Mouse (Mus musculus) inflammation-experienced regulatory T-cells, adult 6 months (primary cell): ENCODE results near the gene Enthd1. TPM values are rescaled to one million over a fixed set of nuclear protein-coding genes. Genes with fewer than 3 reads are reported as not detected.
"Not testable (repeated sequence)": the region's sequence is repeated elsewhere in the genome, so short reads cannot be mapped to it uniquely, and the experiment has no call there.

Source experiments
- ATAC-seq: one replicate; pipeline ENCODE4 v1.8.0; 2017
- polyA plus RNA-seq, 3 experiments: library from polyadenylated mRNA; unstranded; fragments of 100-300 nt; shearing (Covaris generic); gene quantifications; one replicate each; pipeline ENCODE4 v1.2.1; 2017

The Enthd1 gene
- under 1 TPM in 2 of 3 experiments, not detected in 1; 0.23 to 0.50 TPM for polyA plus RNA-seq

DNA sequence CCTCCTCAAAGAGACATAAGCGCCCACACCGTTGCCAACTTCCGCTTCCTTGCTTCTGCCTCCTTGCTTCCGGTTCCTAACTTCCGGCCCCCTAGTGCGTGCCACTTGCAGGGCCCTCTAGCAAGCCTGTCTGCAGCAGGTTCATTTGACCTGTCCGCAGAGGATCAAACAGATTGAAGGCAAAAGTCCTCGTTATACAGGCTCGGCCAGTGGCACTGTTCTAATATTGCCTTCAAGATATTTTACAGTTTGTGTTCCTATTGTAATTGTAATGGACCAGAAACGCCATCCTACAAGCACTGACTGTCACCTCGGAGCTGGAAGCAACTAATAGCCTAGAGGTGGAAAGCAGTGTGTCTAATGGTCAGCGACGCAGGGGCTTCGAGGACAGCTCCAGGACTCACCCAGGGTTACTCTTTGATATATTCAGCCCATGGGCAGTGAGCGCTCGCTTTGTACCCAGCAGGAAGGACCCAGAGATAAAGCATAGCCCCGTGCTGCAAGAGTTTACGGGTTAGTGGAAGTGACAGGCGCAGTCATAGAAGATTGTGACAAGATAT lies at the start of gene Enthd1:
Gene Enthd1, minus strand, starts transcription at position 51 of the 560 bp plus-strand sequence.
- no peak for ATAC-seq

DNA sequence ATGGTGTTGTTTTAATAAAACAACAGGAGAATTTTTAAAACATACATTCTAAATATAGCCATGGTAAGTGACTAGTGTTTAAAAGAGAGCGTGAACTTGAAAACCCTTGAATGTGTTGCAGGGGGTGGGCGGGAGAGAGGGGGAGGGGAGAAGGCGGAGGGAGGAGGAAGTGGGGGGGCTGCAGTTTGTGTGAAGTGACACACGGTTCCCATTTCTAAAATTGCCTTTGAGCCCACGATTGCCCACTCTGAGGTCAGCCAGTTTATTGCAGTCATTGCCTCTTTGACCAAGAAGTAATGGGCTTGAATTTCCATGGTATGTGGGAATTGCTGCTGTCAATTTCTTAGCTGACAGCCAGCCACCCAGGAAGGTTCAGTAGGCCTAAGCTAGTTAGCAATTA lies 48.9 kb upstream of the Enthd1 start:
- no peak for ATAC-seq

DNA sequence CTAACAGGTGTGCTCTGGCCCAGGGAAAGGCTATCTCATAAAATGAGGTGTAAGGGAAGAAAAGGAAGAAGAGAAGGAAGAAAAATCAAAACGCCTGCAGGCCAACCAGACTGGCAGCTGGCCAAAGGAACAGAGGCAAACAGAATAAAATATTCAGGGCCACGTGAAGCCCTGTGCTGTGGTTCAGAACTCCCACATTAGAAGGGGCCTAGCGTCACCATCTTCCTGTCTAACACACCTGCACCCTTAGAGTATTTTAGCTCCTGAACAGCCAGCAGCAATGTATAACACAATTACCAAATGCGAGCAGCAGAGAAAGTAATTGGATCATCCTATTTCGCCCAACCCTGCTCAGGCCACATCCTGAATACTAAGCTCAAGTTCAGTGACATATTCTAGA lies 46.5 kb upstream of the Enthd1 start:
- ATAC-seq, result peak; percentile 81

DNA sequence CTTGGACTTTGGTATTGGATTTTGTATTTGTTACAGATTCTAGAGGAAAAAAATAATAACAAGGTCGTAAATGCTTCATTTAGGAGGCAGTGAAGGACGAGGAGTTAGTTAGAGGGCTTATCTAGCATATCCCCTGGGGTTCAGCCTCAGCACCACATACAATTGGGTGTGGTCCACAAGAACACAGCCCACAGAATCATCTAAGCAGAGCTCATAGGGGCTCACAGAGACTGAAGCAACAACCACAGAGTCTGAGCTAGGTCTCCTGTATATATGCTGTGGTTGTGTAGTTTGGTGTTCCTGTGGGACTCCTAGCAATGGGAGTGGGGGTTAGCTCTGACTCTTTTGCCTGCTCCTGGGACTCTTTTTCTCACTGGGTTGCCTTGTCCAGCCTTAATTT lies 45.4 kb upstream of the Enthd1 start:
- ATAC-seq, result no peak

DNA sequence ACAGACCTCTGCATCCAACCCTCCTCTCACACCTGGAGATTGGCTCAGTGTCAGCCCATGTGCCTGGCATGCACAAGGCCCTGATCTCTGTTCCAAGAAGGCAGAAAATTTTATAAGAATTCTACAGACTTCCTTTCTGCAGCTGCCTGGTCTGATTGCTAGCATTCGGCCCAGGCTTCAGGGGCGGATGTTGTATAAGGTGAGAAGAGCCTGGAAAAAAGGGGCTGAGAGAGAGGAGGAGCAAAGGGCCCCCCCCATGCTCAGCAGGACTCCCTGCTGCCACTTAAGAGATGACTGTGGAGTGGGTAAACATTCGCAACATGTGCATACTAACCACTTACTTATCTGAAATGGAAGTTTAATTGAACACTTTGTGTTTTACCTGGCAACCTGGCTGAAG lies 43.0 kb upstream of the Enthd1 start:
- peak; percentile 17 for ATAC-seq

DNA sequence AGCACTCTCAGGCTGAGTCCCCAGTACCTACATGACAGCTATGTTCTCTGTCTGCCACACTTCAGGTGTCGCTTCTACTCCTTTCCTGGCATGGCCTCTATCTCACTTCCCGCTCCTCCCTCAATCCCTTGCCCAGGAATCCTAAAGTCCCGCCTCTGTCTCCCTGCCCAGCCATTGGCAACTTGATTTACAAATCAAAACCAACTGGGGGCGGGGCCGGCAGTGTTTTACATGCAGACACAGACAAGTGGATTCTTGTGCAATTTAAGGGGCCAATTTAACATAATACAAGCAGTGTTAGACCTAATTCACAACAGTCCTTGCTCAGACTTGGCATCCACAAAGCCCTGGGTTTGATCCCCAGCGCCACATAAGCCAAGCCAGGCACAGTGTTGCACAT lies 39.1 kb upstream of the Enthd1 start:
- no peak for ATAC-seq

DNA sequence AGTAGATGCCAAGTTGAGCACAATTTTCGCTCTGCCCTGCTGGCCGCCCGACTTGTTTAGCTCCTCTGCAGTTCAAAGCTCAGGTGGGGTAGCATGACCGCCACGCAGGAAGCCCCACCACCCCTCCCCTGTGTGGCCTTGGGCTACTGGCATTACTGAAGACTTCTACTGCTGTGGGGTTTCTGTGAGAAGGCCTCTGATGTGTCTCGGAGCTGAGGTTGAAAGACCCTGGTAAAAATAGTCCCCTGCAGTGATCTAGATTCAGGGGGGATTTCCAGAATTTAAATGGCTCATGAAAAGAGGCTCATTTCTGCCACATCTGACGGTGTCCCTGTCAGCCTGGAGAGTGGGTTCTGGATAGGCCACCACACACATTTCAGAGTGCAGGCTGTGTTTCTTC lies 37.5 kb upstream of the Enthd1 start:
- peak; percentile 63 for ATAC-seq

DNA sequence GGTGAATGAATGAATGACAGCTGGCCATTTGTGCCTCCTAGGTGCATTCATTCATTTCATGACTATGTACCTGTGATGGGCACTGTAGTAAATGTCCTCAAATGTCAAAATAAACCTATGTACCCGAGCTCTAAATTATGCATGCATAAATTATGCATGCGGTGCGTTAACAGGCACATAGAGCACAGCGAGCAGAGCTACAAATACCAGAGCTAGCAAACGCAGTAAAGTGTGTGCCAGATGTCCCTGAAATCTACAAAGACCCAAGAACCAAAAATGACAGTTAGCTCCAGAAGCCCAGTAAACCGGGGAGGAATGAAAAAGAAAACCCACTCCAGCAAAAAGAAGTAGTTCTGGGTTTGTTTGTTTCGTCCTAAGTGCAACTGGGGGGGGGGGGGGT lies 36.5 kb upstream of the Enthd1 start:
- ATAC-seq, result no peak

DNA sequence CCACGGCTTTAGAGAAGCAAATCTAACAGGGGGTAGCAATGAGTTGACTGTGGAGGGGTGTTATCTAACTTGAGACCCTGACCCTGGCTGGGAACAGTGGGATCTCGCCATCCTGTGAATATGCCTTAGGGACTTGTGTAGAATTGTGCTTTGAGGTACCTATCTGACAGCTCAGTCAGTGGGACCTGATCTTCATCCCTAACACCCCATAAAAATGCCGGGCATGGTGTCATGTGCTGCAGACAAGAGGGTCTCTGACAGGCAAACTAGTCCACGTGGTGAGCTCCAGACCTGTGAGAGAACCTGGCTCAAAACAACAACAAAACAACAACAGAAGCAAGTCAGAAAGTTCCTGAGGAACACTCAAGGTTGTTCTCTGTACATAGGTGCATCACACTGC lies 34.9 kb upstream of the Enthd1 start:
- no peak for ATAC-seq

DNA sequence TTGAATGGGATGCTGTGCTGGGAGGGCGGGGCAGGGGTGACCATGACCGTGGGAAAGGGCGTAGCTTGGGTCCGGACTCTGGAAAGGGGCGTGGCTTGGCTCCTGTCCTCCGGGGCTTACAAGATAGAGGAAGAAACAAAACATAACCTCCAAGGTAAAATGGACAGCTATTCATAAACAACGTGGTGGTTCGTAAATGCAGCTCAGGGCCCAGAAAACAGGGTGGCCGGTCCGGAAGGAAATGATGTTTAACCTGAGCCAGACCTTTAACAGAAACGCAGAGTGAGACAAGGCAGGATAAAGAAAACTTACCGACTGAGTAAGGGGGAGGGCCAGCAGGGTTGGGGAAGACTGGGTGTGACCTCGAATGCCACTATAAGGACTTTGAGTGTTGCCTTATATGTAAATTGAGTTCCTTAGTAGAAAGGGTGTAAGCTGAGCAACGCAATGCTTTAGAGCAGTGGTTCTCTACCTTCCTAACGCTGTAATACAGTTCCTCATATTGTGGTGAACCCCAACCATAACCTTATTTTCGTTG lies 34.3 kb upstream of the Enthd1 start:
- ATAC-seq, result peak; percentile 45

DNA sequence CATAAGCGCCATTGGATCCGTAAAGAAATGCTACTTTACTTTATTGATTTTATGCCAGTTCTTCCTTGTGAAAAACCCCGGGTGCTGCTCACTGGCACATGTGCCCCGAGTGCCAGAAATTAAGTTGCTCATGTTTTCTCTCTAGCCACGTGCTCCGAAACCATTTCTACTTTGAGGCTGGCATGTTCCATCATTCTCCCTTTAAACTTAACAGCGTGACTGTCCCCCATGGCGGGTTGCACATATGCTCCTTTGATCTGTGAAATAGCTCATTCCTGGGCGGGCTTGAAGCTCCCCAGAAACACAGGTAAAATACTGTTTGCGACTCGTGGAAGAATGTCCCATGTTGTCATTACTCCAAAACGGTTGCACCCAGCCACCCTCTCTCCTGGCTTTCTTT lies 33.8 kb upstream of the Enthd1 start:
- no peak for ATAC-seq

DNA sequence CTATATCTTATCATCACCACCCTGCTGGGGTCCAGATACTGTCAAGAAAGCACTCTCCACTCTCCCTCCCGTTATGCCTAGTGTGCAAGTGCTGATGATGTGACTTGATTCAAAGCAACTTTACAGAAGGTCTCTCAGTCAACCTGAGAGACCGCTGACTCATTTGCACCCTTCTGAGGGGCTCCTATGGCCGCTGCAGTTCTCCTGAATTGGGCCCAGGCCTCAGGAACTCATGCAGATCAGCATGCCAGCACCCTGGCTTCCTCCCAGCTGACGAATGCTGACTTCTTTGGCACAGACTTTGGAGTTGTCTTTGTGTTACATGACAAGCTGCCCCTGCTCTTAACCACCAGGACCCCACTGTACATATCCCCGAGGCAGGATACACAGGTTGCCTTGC lies 28.9 kb upstream of the Enthd1 start:
- no peak for ATAC-seq

DNA sequence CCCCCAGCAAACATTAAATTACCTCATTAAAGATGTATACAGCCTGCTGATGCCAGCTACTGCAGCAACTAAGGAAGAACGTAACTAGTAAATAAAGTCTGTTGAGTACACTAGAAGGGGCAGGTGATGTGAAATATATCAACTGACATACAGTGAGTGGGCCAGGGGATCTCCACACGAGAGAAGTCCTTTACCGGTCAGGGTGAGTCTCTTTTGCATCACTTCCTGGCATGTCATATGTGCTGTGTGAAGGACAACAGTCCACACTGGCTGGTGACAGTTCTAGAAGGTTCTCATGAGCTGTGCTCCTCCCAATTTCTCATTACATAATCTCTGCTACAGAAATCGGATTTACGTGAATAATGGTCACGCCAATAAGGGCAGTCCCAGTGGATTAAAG lies 27.8 kb upstream of the Enthd1 start:
- peak; percentile 46 for ATAC-seq

DNA sequence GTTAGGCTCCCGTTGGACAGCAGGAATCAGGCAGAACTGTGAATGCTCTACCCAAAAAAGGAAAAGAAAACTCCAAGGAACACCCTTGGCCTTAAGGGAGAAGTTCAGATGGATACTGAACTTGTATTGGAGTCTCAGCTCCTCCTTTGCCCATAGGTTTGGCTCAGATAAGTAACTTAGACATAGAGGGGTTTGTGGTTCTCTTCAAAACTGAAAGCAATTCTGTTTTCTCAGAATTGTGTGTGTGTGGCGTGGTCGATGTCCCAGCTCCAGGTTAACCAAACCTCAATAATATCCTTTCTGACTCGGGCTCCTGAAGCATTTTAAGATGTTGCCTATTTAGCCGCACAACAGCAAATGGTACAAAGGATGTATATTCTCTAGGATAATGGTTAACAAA lies 25.7 kb upstream of the Enthd1 start:
- peak; percentile 79 for ATAC-seq

DNA sequence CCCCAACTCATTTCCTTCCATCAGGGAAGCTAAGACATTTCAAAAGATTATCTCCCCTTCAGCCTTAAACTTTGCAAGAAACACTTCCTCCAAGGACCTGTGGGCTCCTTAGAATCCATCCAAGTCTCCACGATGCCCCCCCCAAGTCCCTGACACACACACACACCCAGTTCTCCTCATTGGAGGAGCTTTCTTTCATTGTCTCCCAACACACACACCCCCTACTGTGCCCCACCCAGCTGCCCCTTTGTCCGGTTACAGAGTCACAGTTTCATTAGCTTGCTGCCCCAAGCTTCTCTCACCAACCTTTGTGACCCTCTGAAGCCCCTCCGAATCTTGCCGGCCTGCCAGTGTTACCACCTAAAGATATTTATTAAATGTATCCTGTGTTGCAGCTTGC lies 21.3 kb upstream of the Enthd1 start:
- ATAC-seq, result no peak

DNA sequence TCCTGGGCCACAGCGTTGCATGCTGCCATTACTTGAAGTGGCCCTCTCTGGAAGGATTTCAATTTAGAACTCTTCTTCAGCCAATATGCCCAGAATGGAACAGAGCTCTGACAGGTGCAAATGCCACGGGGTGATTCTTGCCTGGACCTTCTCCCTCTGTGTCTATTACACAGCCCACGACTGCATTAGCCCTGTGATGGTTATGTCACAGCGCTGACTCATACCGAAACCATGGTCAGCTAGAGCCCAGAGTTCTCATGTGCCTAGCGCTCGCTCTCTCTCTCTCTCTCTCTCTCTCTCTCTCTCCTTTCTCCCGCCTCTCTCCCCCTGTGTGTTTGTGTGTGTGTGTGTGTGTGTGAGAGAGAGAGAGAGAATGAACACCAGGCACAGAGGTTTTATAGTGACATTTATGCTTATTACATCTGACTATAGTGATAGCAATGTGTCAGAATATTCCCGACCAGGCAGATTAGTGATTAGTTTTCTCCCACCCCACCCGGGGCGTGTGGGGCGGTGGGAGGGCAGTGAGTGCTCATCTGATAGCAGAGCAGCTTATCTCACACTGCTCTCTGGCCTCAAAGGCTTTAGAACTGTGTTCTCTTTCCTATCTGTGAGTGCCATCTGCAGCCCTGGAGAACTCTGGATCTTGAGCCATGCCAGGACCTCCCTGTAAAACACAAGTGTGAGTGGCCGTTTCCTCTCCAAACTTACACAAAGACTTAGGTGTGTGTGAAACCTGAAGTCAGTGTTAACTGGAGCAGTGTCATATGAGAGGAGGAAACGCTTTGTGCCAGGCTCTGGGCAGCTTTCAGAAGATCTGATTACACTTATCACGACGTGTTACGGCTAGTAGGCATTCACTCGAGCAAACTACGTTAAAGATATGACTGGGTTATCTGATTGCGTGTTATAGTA lies 17.9 kb upstream of the Enthd1 start:
- peak; percentile 63 for ATAC-seq

DNA sequence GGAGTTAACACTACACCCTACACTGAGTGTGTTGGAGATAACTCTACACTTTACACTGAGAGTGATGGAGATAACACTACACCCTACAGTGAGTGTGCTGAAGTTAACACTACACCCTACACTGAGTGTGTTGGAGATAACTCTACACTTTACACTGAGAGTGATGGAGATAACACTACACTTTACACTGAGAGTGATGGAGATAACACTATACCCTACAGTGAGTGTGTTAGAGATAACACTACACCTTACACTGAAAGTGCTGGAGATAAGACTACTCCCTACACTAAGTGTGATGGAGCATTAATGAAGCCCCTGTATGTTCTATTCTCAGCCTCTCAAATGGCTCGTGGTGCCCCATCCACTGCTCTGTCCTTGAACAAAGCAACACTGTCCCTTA lies 15.6 kb upstream of the Enthd1 start:
- not testable (repeated sequence) for ATAC-seq

DNA sequence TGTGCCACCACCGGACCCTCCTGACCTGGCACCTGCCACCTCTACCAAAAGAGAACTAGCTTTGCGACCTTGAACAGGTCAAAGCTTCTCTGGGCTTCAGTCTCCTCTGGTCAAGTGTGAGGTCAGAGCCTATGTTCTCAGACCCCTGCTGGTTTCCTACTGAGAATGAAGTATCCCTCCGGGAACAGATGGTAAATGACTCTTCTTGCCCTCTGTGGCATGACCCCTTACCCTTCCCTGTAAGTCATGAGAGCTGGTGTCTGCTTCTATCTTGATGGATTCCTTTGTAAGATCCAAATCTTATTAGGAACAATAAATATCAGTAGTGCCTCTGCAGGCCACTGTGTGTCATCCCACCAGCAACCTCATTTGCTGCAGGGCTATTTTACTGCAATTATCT lies 14.2 kb upstream of the Enthd1 start:
- no peak for ATAC-seq

DNA sequence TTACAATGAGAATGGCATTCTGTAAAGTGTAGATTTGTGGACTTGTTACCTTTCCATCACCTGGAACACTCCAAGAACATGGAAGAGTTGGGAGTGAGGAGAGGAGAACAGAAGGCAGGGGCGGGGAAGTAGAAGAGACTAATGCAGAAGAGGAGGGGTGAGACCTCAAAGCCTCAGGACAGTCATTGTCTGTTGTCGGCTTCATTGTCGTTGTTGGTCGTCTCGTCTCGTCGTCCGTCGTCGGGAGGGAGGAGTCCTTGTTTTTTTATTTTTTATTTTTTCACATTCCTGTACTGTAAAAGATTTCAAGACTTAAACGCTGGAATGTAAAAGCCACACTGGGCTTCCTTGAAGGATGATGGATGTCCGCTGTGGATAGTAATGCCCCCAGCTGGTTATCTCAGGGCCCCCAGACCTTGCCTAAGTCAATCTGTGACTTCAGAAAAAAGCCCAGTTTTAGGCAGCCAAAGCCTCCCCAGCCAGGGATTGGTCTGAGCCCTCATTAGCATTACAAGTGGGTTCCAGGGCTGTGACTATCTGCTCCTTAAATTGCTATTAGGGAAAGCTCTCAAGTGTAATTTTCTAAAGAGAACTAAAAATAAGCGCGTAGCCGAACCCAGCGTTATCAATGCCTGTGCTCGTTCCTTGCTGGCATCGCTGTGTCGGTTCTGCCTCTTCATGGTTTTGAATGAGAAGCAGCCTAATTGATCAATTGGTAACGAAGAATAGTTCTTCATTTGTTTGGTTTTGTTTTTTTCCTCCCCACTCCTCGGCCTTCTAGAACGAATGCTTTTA lies 12.4 kb upstream of the Enthd1 start:
- ATAC-seq, result no peak

DNA sequence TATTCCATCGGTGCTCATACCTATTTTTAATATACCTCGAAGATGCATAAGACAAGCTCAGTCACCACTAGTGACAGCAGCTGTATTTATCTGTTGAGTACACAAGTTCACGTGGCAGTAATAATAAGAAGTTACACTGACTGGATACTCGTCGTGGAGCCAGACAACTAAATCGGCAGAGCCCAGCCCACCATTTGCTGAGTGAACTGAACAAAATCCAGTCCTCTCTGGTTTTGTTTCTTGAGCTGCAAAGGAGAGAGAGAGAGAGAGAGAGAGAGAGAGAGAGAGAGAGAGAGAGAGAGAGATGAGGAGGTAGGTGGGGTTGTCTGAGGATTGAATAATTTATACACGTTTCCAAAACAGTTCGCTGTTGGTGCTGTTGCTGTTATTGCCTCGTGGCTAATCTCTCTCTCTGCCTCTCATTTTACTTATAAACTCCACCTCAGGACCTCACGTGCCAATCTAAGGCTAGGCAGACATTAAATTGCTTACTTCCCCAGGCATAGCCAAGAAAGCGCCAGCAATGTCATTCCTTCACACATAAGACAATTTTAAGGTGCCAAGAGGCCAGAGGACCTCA lies 11.5 kb upstream of the Enthd1 start:
- no peak for ATAC-seq

DNA sequence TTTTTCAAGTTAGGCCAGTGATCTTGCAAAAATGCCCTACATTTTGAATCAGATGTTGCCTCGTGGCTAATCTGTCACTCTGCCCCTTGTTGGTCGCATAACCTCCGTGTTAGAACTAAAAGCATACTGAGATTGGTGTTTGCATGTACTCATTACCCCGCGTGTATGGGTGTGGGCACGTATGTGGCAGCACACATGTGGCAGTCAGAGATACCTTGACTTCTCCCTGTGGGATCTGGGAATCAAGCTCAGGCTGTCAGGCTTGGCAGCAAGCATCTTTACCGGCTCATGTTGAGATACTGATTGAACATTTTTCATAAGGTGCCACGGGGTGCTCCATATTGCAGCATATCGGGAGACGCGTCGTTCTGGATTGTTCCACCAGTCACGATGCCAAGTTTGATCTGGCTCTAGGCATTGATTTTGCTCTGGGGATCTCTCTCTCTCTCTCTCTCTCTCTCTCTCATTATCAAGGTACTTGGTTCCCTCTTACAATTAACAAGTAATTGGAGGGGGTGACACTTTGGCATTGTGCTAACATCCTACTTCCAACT lies 10.9 kb upstream of the Enthd1 start:
- no peak for ATAC-seq

DNA sequence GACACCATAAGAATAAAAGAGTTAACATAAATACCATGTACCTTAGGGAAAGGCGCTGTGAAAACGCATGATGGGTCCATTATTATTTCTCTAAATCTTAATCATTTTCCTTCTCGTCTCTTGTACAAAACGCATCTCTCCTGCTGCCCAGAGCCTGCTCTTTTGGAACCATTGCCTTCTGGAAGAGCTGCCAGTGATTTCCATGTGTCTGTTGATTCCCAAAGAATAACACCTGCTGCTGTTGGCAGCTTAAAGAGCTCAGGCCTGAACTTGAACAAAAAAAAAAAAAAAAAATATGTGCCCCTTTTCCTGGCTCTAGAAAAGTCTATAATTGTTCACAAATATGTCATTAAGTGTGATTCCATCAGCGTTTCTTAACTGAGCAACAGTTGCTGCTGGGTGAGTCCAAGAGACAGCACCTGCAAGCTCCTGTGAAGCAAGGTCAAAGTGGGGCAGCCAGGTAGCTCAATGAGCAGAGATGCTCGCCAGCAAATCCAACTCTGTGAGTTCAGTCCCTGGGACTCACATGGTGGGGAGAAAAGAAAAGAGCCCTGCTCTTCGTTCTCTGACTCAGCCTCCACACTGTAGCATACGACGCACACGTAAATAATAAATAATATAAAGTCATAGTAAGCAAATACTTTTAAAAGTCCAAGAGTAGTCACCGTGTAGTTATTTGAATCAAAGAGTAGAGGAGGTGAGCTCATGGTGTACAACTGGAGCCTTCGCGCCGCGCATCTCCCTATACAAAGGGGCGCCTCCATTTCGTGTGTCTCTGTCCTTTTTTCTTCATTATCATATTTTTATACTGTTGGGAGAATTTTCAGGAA lies 9.5 kb upstream of the Enthd1 start:
- ATAC-seq, result no peak
